Mouse (Mus musculus) CH12.LX (cell line): ENCODE measurements around the gene Rab1b. TPM values are rescaled to one million over a fixed set of nuclear protein-coding genes. Genes with fewer than 3 reads are reported as not detected.

Source experiments
- DNase-seq: peaks from one replicate; pipeline ENCODE4 v3.0.0-alpha.2; 2013; ENCODE audit errors: extremely low read depth
- H3K27ac ChIP-seq: 2 replicates; pipeline ENCODE4 v1.5.1; 2012; ENCODE audit warnings: low read depth, mild to moderate bottlenecking, control low read depth, moderate library complexity; ENCODE audit not compliant: insufficient read depth
- H3K27me3 ChIP-seq: replicated peaks from 2 replicates; pipeline ENCODE3; 2012; ENCODE audit warnings: inconsistent platforms
- H3K36me3 ChIP-seq, 2 experiments: replicated peaks in 1 of 2; 2 replicates each; pipeline versions ENCODE3 to v1.6.1; 2012; ENCODE audit warnings: inconsistent platforms in 1 of 2, low read length in 1 of 2, mild to moderate bottlenecking in 1 of 2, mixed read lengths in 1 of 2, moderate library complexity in 1 of 2; ENCODE audit not compliant: control insufficient read depth in 1 of 2, insufficient read depth in 1 of 2
- H3K4me1 ChIP-seq, 2 experiments: 2 replicates each; pipeline ENCODE4 v1.6.1; 2012; ENCODE audit warnings: inconsistent platforms in 1 of 2, moderate library complexity in 1 of 2; ENCODE audit not compliant: insufficient read depth in 2 of 2, control insufficient read depth in 1 of 2
- H3K4me2 ChIP-seq: 2 replicates; pipeline ENCODE4 v1.6.1; 2012; ENCODE audit warnings: low read depth, mild to moderate bottlenecking, control low read depth; ENCODE audit not compliant: poor library complexity, insufficient read depth, severe bottlenecking
- H3K4me3 ChIP-seq, 3 experiments: fragments of 150-350 bp in 1 of 3; sonication (generic) in 1 of 3; replicated peaks in 1 of 3; 2 replicates each; pipeline versions ENCODE3 to v1.5.1; 2011 to 2012; ENCODE audit warnings: low read depth in 2 of 3, low read length in 2 of 3, mild to moderate bottlenecking in 2 of 3, moderate library complexity in 2 of 3, control low read depth in 1 of 3, improper control_type of control experiment in 1 of 3, inconsistent platforms in 1 of 3, mixed read lengths in 1 of 3; ENCODE audit not compliant: poor library complexity in 1 of 3
- H3K79me2 ChIP-seq: replicated peaks from 2 replicates; pipeline ENCODE4 v1.6.1; 2012; ENCODE audit warnings: mild to moderate bottlenecking, moderate library complexity; ENCODE audit not compliant: control insufficient read depth, poor library complexity, insufficient read depth, severe bottlenecking; ENCODE audit errors: extremely low read depth
- H3K9ac ChIP-seq: 2 replicates; pipeline ENCODE4 v1.6.1; 2012; ENCODE audit warnings: low read depth, mild to moderate bottlenecking, control low read depth, moderate library complexity; ENCODE audit not compliant: insufficient read depth
- H3K9me3 ChIP-seq: replicated peaks from 2 replicates; pipeline ENCODE3; 2012; ENCODE audit warnings: low read length, inconsistent platforms, mixed read lengths
- CHD2 ChIP-seq: IDR thresholded peaks from 2 replicates; pipeline ENCODE4 v1.6.1; 2011; ENCODE audit warnings: low read length, improper control_type of control experiment
- ELF1 ChIP-seq: IDR thresholded peaks from 2 replicates; pipeline ENCODE4 v1.6.1; 2014; ENCODE audit warnings: low read depth, mild to moderate bottlenecking, inconsistent platforms, low read length, improper control_type of control experiment
- EP300 ChIP-seq: IDR thresholded peaks from 2 replicates; pipeline ENCODE4 v1.6.1; 2011; ENCODE audit warnings: low read length, improper control_type of control experiment
- GABPA ChIP-seq: IDR thresholded peaks from 2 replicates; pipeline ENCODE4 v1.6.1; 2012; ENCODE audit warnings: low read depth, low read length, improper control_type of control experiment, inconsistent platforms; ENCODE audit not compliant: insufficient replicate concordance
- HCFC1 ChIP-seq: IDR thresholded peaks from 2 replicates; pipeline ENCODE4 v1.6.1; 2012; ENCODE audit warnings: low read depth, mild to moderate bottlenecking, inconsistent platforms, low read length, improper control_type of control experiment
- IRF4 ChIP-seq: IDR thresholded peaks from 2 replicates; pipeline ENCODE4 v1.6.1; 2014; ENCODE audit warnings: low read depth, mild to moderate bottlenecking, inconsistent platforms, low read length, improper control_type of control experiment
- KAT2A ChIP-seq: IDR thresholded peaks from 2 replicates; pipeline ENCODE4 v1.6.1; 2012; ENCODE audit warnings: low read length, improper control_type of control experiment, inconsistent platforms; ENCODE audit not compliant: insufficient replicate concordance
- MAFK ChIP-seq: IDR thresholded peaks from 2 replicates; pipeline ENCODE4 v1.6.1; 2011; ENCODE audit warnings: low read length, improper control_type of control experiment; ENCODE audit not compliant: insufficient replicate concordance
- MAX ChIP-seq: IDR thresholded peaks from 2 replicates; pipeline ENCODE4 v1.6.1; 2011; ENCODE audit warnings: low read length, improper control_type of control experiment
- MAZ ChIP-seq: IDR thresholded peaks from 2 replicates; pipeline ENCODE4 v1.6.1; 2012; ENCODE audit warnings: low read depth, mild to moderate bottlenecking, inconsistent platforms, low read length, improper control_type of control experiment, moderate library complexity
- MEF2A ChIP-seq: IDR thresholded peaks from 2 replicates; pipeline ENCODE4 v1.6.1; 2014; ENCODE audit warnings: low read depth, mild to moderate bottlenecking, inconsistent platforms, low read length, improper control_type of control experiment, borderline replicate concordance
- NELFE ChIP-seq: IDR thresholded peaks from 2 replicates; pipeline ENCODE4 v1.6.1; 2011; ENCODE audit warnings: low read depth, low read length, improper control_type of control experiment
- NRF1 ChIP-seq: IDR thresholded peaks from 2 replicates; pipeline ENCODE4 v1.6.1; 2014; ENCODE audit warnings: low read depth, mild to moderate bottlenecking, inconsistent platforms, low read length, improper control_type of control experiment, moderate library complexity
- POLR2A ChIP-seq: IDR thresholded peaks from 2 replicates; pipeline ENCODE4 v1.6.1; 2011; ENCODE audit warnings: low read depth, mild to moderate bottlenecking, improper control_type of control experiment, low read length
- POLR2AphosphoS2 ChIP-seq: IDR thresholded peaks from 2 replicates; pipeline ENCODE4 v1.6.1; 2011; ENCODE audit warnings: low read depth, low read length, improper control_type of control experiment
- SIN3A ChIP-seq: IDR thresholded peaks from 2 replicates; pipeline ENCODE4 v1.6.1; 2012; ENCODE audit warnings: low read length, improper control_type of control experiment, inconsistent platforms
- TBP ChIP-seq: conservative IDR thresholded peaks from 2 replicates; pipeline ENCODE4 v1.6.1; 2011; ENCODE audit warnings: low read depth, low read length, improper control_type of control experiment
- TCF12 ChIP-seq: IDR thresholded peaks from 2 replicates; pipeline ENCODE4 v1.6.1; 2014; ENCODE audit warnings: low read depth, mild to moderate bottlenecking, inconsistent platforms, low read length, improper control_type of control experiment
- UBTF ChIP-seq: IDR thresholded peaks from 2 replicates; pipeline ENCODE4 v1.6.1; 2012; ENCODE audit warnings: low read depth, mild to moderate bottlenecking, inconsistent platforms, low read length, improper control_type of control experiment, moderate library complexity
- ZKSCAN1 ChIP-seq: IDR thresholded peaks from 2 replicates; pipeline ENCODE4 v1.6.1; 2012; ENCODE audit warnings: low read depth, inconsistent platforms, low read length, improper control_type of control experiment, borderline replicate concordance
- ZNF384 ChIP-seq: IDR thresholded peaks from 2 replicates; pipeline ENCODE4 v1.6.1; 2012; ENCODE audit warnings: low read depth, low read length, improper control_type of control experiment, inconsistent platforms
- dilution Hi-C: fragments of 300-500 bp; cut with MboI; formaldehyde crosslinking; loops from 2 replicates; pipeline ENCODE4 v1.14.3; 2020; ENCODE audit warnings: low sequenced_read_pairs; ENCODE audit not compliant: extremely low pct_unique_long_range_greater_than_20kb, extremely low pct_ligation_motif_present
- in situ Hi-C: fragments of 300-500 bp; cut with MboI; formaldehyde crosslinking; loops from 3 replicates; pipeline ENCODE4 v1.14.3; 2019; ENCODE audit warnings: low sequenced_read_pairs, low pct_ligation_motif_present, low pct_unique_long_range_greater_than_20kb, mixed read lengths
- polyA plus RNA-seq: library from polyadenylated mRNA; unstranded; fragments of >175 nt; gene quantifications from 2 replicates; pipeline ENCODE4 v1.2.1, GENCODE M21; 2012; ENCODE audit warnings: low read depth; ENCODE audit not compliant: insufficient read length
- total RNA-seq, 2 experiments: library from RNA; depleted of rRNA; stranded (reverse); fragments of 300-350 nt in 1 of 2; fragments of >200 nt in 1 of 2; gene quantifications; 2 replicates each; pipeline ENCODE4 v1.2.3; 2012 to 2014

Rab1b gene
- total RNA-seq (2012; rRNA removed) (78.4 and 90.6 TPM in 2 replicates), total RNA-seq (2014; rRNA removed) (76.3 and 88.3 TPM in 2 replicates), polyA plus RNA-seq (80.5 and 87.1 TPM in 2 replicates)

DNA sequence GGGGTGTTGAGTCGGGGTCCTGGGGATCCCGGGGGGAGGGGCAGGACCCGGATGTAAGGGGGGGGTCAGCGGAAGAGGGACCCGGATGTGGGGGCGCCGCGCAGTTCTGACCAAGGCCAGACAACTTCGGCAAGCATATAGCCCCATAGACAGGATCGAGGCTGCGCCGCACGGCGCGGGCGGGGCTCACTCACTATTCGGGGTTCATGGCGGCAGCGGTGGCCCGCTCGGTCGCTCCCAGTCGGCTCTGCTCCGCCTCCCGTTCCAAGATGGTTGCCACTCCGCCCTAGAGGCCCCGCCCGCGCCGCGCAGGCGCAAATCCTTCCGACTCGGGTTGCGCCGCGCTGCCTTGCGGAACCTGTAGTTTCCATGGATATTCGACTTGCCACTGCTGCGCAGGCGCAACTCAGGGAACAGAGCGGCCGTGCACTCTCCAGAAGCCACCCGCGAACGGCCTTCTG, at the start of gene Rab1b:
Rab1b (minus strand) TSS at position 342 of the 461 bp plus-strand sequence.
- TF ChIP-seq HCFC1 (peak; percentile 96), MAZ (peak; percentile 95), MAX (no peak), ELF1 (peak; percentile 76), IRF4 (peak; percentile 4; the same call in 1 of the 2 replicates), ZNF384 (no peak), KAT2A (peak; percentile 88; the same call in 1 of the 2 replicates), NRF1 (peak; percentile 98), CHD2 (peak; percentile 56; the same call in 1 of the 2 replicates), EP300 (no peak), MEF2A (no peak), TBP (no peak), GABPA (peak; percentile 21; the same call in 1 of the 2 replicates), SIN3A (0 out of 2 replicates have a peak, but pooled peaks have one; percentile 10), TCF12 (no peak; the same call in 1 of the 2 replicates), NELFE (peak; percentile 80), POLR2AphosphoS2 (0 out of 2 replicates have a peak, but pooled peaks have one; percentile 36), POLR2A (peak; percentile 79)
- Histone ChIP-seq H3K4me1 (peaks cover 6 to 22% of the 10 kb centered on the region in 2 experiments; a peak in 3 of 4 replicates), H3K36me3 (peaks cover 46 to 73% of the 10 kb centered on the region in 2 experiments), H3K9ac (peak within 1 kb of the TSS; percentile 84), H3K79me2 (peaks cover 5% of the 10 kb centered on the region; the same call in 1 of the 2 replicates), H3K4me2 (peak within 1 kb of the TSS; percentile 88), H3K4me3 (peak within 1 kb of the TSS; percentile 78 to 85 (median 81)), H3K27me3 (no peaks in the 10 kb centered on the region), H3K9me3 (no peaks in the 10 kb centered on the region), H3K27ac (no peak within 1 kb of the TSS; the same call in 1 of the 2 replicates)
- DNase-seq, result peak; percentile 97
- dilution Hi-C loops (no loop called here), in situ Hi-C loops (no loop called here)

DNA sequence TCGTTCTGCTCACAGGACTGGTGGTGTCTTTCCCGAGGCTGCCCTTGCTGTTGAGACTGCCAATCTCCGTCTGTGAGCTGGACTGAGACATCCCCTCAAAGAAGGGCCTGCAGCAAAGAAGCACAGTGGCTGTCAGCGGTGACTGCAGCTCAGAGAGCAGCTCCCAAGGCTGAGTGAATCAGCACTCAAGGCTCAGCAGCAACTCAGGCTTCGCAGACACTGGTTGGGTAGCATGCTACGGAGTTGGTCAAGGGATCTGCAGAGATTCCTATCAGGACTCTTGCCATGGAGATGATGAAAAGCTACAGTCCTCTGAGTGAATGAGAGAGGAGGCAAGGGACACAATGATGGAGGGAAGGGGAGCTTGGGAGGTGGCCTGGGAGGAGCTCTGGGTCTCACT, 45.4 kb upstream of the Rab1b start:
- H3K9ac ChIP-seq, result no peak overlapping the region
- no peak overlapping the region for H3K4me2 ChIP-seq
- H3K27ac ChIP-seq, result no peak overlapping the region
- peaks cover 4 to 17% of the 10 kb centered on the region in 2 experiments; a peak in 3 of 4 replicates for H3K4me1 ChIP-seq
- in situ Hi-C loops, result no loop called here
- H3K79me2 ChIP-seq, result no peaks in the 10 kb centered on the region
- dilution Hi-C loops, result no loop called here
- no peak overlapping the region for H3K4me3 ChIP-seq
- no peaks in the 10 kb centered on the region for H3K27me3 ChIP-seq
- DNase-seq, result no peak
- H3K9me3 ChIP-seq, result no peaks in the 10 kb centered on the region
- no peak for TF ChIP-seq ZKSCAN1
- no peak for TF ChIP-seq MAFK
- TF ChIP-seq ELF1, result no peak
- TF ChIP-seq UBTF, result no peak
- TF ChIP-seq NRF1, result no peak
- no peak for TF ChIP-seq MAX
- H3K36me3 ChIP-seq, result peaks cover 26 to 39% of the 10 kb centered on the region in 2 experiments
